Mouse (Mus musculus): Measurements from ENCODE around the gene Wfdc18.

Wfdc18 gene

GRCm38 (mm10) chr11:83742731-83743355 is 34.0 kb downstream of the Wfdc18 start:
- DNase-seq (ENCODE audit: low read depth, low spot score): no peak

- DNase-seq (ENCODE audit: low read depth, low spot score): no peak
Measured at GRCm38 (mm10) chr11:83743525-83743924, 34.7 kb downstream of the Wfdc18 start.

GRCm38 (mm10) chr11:83746152-83746551 is 37.3 kb downstream of the Wfdc18 start:
- no peak for DNase-seq (ENCODE audit: low read depth, low spot score)

GRCm38 (mm10) chr11:83746681-83747080 is 37.9 kb downstream of the Wfdc18 start, which contains the start of gene Wfdc21:
Gene Wfdc21 (plus strand): TSS chr11:83746940.
- DNase-seq (ENCODE audit: low read depth, low spot score): no peak

- DNase-seq (ENCODE audit: low read depth, low spot score): no peak
Measured at GRCm38 (mm10) chr11:83747376-83748265, 38.8 kb downstream of the Wfdc18 start.

GRCm38 (mm10) chr11:83753581-83754181 is 44.9 kb downstream of the Wfdc18 start, which contains the start of gene Heatr6:
Gene Heatr6 (plus strand): TSS chr11:83753696.
- peak; percentile 87 for DNase-seq (ENCODE audit: low read depth, low spot score)

GRCm38 (mm10) chr11:83754227-83754626 is 45.4 kb downstream of the Wfdc18 start:
- no peak for DNase-seq (ENCODE audit: low read depth, low spot score)
